8 mouse cellular contexts compared by ENCODE assay signal in the genomic region with DNA sequence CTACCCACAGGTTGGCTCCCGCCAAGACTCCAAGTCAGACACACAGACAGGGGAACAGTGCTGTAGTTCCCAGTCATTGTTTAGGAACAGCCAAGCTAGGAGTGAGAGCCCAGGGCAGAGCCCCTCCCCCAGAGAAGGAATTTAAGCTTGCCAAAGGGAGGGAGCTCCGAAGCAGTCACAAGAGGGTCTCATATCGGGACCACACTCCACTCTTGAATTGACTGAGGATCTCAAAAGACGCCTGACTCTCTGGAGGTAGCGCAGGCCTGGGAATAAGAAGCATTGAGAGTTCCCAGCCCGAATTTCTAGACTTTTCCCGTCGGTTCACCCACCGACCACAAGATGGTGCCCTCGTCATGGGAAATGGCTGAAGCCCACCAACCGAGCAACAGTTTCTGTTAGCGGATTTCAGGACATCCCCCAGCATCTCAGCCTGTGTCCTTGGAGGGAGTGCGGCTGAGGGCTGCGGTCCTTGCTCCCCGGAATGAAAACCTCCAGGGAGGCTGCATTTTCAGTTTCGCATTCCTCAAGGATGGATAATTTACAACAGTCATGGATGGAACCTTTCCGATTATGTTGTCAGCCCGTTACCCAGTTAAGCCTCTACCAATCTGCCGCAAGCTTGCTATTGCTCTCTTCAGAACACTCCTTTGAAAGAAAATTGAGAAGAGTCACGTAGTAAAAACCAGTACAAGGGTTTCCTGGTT. TPM values are rescaled to one million over a fixed set of nuclear protein-coding genes. Genes with fewer than 3 reads are reported as not detected.
DNase-seq lines count a peak whose midpoint lies in the region; ATAC-seq and TF ChIP-seq lines count a peak whose summit lies in the region.

No protein-coding gene starts in this region.

- peak; percentile 82 for ATAC-seq in forebrain, embryonic 14.5 days
- ATAC-seq in liver, embryonic 16.5 days (ENCODE audit: low read depth): no peak
- peak; percentile 79 for ATAC-seq in neural tube, embryonic 15.5 days (ENCODE audit: low FRiP score)

- peaks cover 10% of the 10 kb centered on the region for H3K4me1 ChIP-seq in E14TG2a.4 (replicated peaks; ENCODE audit: low read depth, low read length)
- H3K4me1 ChIP-seq in forebrain, embryonic 14.5 days (ENCODE audit: control insufficient read depth, insufficient read depth, low read length): no peaks in the 10 kb centered on the region
- no peaks in the 10 kb centered on the region for H3K4me1 ChIP-seq in liver, embryonic 16.5 days (ENCODE audit: control insufficient read depth, low read depth, low read length)
- peaks cover 6% of the 10 kb centered on the region; the same call in 1 of the 2 replicates for H3K4me1 ChIP-seq in neural tube, embryonic 15.5 days

- H3K9me3 ChIP-seq in E14TG2a.4 (ENCODE audit: low read length): no peaks in the 10 kb centered on the region
- no peaks in the 10 kb centered on the region for H3K9me3 ChIP-seq in forebrain, embryonic 14.5 days (replicated peaks; ENCODE audit: control insufficient read depth, low read length)
- no peaks in the 10 kb centered on the region for H3K9me3 ChIP-seq in liver, embryonic 16.5 days (replicated peaks; ENCODE audit: control insufficient read depth, low read length)
- H3K9me3 ChIP-seq in neural tube, embryonic 15.5 days (replicated peaks): no peaks in the 10 kb centered on the region

- peaks cover 6% of the 10 kb centered on the region for H3K36me3 ChIP-seq in E14TG2a.4 (ENCODE audit: insufficient read depth, low read length)
- no peaks in the 10 kb centered on the region for H3K36me3 ChIP-seq in forebrain, embryonic 14.5 days (ENCODE audit: control insufficient read depth, insufficient read depth, low read length)
- no peaks in the 10 kb centered on the region for H3K36me3 ChIP-seq in liver, embryonic 16.5 days (ENCODE audit: control insufficient read depth, insufficient read depth)
- H3K36me3 ChIP-seq in neural tube, embryonic 15.5 days: no peaks in the 10 kb centered on the region

- 5% methylated on average over 20 of the region's 20 CpGs for WGBS in forebrain, embryonic 14.5 days
- WGBS in liver, embryonic 16.5 days (ENCODE audit: insufficient replicate concordance): 14% methylated on average over 20 of the region's 20 CpGs
- WGBS in neural tube, embryonic 15.5 days: 8% methylated on average over 20 of the region's 20 CpGs

- peak; percentile 52 for DNase-seq in c-Kit-positive CD71-negative TER-119-negative erythroid progenitor cells, embryonic 14.5 days (ENCODE audit: low read depth)
- DNase-seq in forebrain, embryonic 14.5 days (ENCODE audit: low spot score): peak; percentile 92
- DNase-seq in heart, postnatal 10 days: peak; percentile 79 to 89
- DNase-seq in kidney, postnatal 4 days: peak; percentile 88 to 89
- peak; percentile 60 for DNase-seq in testis, postnatal 14 days (ENCODE audit: low spot score)

- intact Hi-C loops in heart, postnatal 10 days (cut with DNase I): loop anchor here (1.0 to 2.0 kb wide), 2 partner anchors 329 to 427 kb away; no protein-coding TSS in a partner anchor

- H3K9ac ChIP-seq in forebrain, embryonic 14.5 days (ENCODE audit: low read length): peak overlapping the region; percentile 57
- no peak overlapping the region for H3K9ac ChIP-seq in liver, embryonic 16.5 days (ENCODE audit: low read depth, low read length)
- H3K9ac ChIP-seq in neural tube, embryonic 15.5 days (replicated peaks): peak overlapping the region; percentile 37; the same call in 1 of the 2 replicates

- peak; percentile 64 for TF ChIP-seq CTCF in E14TG2a.4 (conservative IDR thresholded peaks at IDR 0.05; ENCODE audit: low read length)

- peaks cover 22% of the 10 kb centered on the region for H3K27me3 ChIP-seq in E14TG2a.4 (ENCODE audit: insufficient read depth, low read length)
- H3K27me3 ChIP-seq in forebrain, embryonic 14.5 days (replicated peaks; ENCODE audit: control insufficient read depth, insufficient read depth, low read length): no peaks in the 10 kb centered on the region
- H3K27me3 ChIP-seq in liver, embryonic 16.5 days (ENCODE audit: control insufficient read depth, insufficient read depth, low read depth, low read length): no peaks in the 10 kb centered on the region
- H3K27me3 ChIP-seq in neural tube, embryonic 15.5 days (replicated peaks): peaks cover 18% of the 10 kb centered on the region

- H3K4me2 ChIP-seq in forebrain, embryonic 14.5 days (ENCODE audit: low read length): peak overlapping the region; percentile 48
- peak overlapping the region; percentile 33 for H3K4me2 ChIP-seq in liver, embryonic 16.5 days (ENCODE audit: low read depth, low read length)
- peak overlapping the region; percentile 60 for H3K4me2 ChIP-seq in neural tube, embryonic 15.5 days

- no peak overlapping the region for H3K27ac ChIP-seq in forebrain, embryonic 14.5 days (ENCODE audit: low read depth, low read length)
- H3K27ac ChIP-seq in liver, embryonic 16.5 days (ENCODE audit: low read length): no peak overlapping the region
- no peak overlapping the region for H3K27ac ChIP-seq in neural tube, embryonic 15.5 days (replicated peaks)

- peak overlapping the region; percentile 27 for H3K4me3 ChIP-seq in E14TG2a.4 (replicated peaks; ENCODE audit: low read length)
- peak overlapping the region; percentile 16 for H3K4me3 ChIP-seq in forebrain, embryonic 14.5 days (ENCODE audit: low read depth, low read length)
- H3K4me3 ChIP-seq in liver, embryonic 16.5 days (ENCODE audit: low read depth, low read length): peak overlapping the region; percentile 14; the same call in 1 of the 2 replicates
- H3K4me3 ChIP-seq in neural tube, embryonic 15.5 days (replicated peaks): peak overlapping the region; percentile 30

RNA-seq across cellular contexts. Expression of gene Foxo3, which starts 31.6 kb away (rescaled TPM):
- polyA plus RNA-seq in forebrain, embryonic 14.5 days (2014; fragmentation: Nextera tagmentation; extraction: Ambion mirVana): 5.4 and 5.6 TPM in 2 replicates
- 10 to 100 TPM; 44.1 to 68.3 TPM for total RNA-seq in heart, postnatal 10 days (2021)
- 12.7 and 13.7 TPM in 2 replicates for polyA plus RNA-seq in liver, embryonic 16.5 days (2015; fragmentation: Nextera tagmentation; extraction: Ambion mirVana)
- 4.6 and 6.2 TPM in 2 replicates for polyA plus RNA-seq in neural tube, embryonic 15.5 days (2015; fragmentation: Nextera tagmentation; extraction: Ambion mirVana)
